Mouse (Mus musculus) central nervous system, embryonic 11.5 days (tissue): ENCODE measurements around the gene Mtrex. TPM values are rescaled to one million over a fixed set of nuclear protein-coding genes. Genes with fewer than 3 reads are reported as not detected.

Experiments
- polyA plus RNA-seq: library from polyadenylated mRNA; depleted of rRNA; stranded (reverse); fragments of >200 nt; gene quantifications from 2 replicates; pipeline ENCODE4 v1.2.3, GENCODE M21; 2012; rRNA removed

Mtrex gene
- 80.2 and 82.8 TPM in 2 replicates for polyA plus RNA-seq

GRCm38 (mm10) chr13:112927287-112928001, at the start of gene Mtrex, which contains the start of gene Dhx29:
Gene Mtrex (minus strand): TSS chr13:112927398.
Gene Dhx29 (plus strand): TSS chr13:112927454.

Other genes with a start within 250 kb of the Mtrex start
- gene Plpp1, start 126.6 kb downstream of the Mtrex start, polyA plus RNA-seq: 10.7 and 18.3 TPM in 2 replicates
- 17.5 and 25.6 TPM in 2 replicates for gene Dhx29, start 56 bp upstream of the Mtrex start, polyA plus RNA-seq
- 2.4 and 5.5 TPM in 2 replicates for gene Ccno, start 60.4 kb upstream of the Mtrex start, polyA plus RNA-seq
- 0.93 and 2.2 TPM in 2 replicates for gene Mcidas, start 66.4 kb upstream of the Mtrex start, polyA plus RNA-seq
- gene Cdc20b, start 107.7 kb upstream of the Mtrex start, polyA plus RNA-seq: 0.58 and 1.5 TPM in 2 replicates
- 75.5 and 79.6 TPM in 2 replicates for gene Gpx8, start 119.0 kb upstream of the Mtrex start, polyA plus RNA-seq
- not detected in 2 replicates for gene Gzma, start 173.6 kb upstream of the Mtrex start, polyA plus RNA-seq